Mouse (Mus musculus): ENCODE results near the gene Vmn2r5.
"Not testable (repeated sequence)": the region's sequence is repeated elsewhere in the genome, so short reads cannot be mapped to it uniquely, and the experiment has no call there.

The Vmn2r5 gene

GRCm38 (mm10) chr3:64509742-64510141 is at the start of gene Vmn2r5:
Gene Vmn2r5, minus strand, starts transcription at chr3:64509842.
- DNase-seq (ENCODE audit: low spot score in 2 of 2), result not testable (repeated sequence)

- not testable (repeated sequence) for DNase-seq (ENCODE audit: low spot score in 2 of 2)
Observed at GRCm38 (mm10) chr3:64523585-64523984, 13.9 kb upstream of the Vmn2r5 start.

Measured in left cerebral cortex, adult 9 months (tissue).